Mouse (Mus musculus) heart, embryonic 14.5 days (tissue): ENCODE results near the gene Eps8l3. TPM values are rescaled to one million over a fixed set of nuclear protein-coding genes. Genes with fewer than 3 reads are reported as not detected.

Experiments
- ATAC-seq: fragments of 200-750 bp; cut with Nextera tagmentation; 2 replicates; pipeline ENCODE4 v1.8.0; 2017; ENCODE audit warnings: low read depth, moderate TSS enrichment; ENCODE audit not compliant: insufficient number of reproducible peaks, insufficient read depth, low FRiP score
- H3K27ac ChIP-seq, 2 experiments: fragments of 200-500 bp in 1 of 2; fragments of 300-500 bp in 1 of 2; sonication (generic) in 1 of 2; replicated peaks in 1 of 2; 2 replicates each; pipeline ENCODE4 v1.5.1; 2012 to 2014; ENCODE audit warnings: low read depth in 2 of 2, low read length in 2 of 2, control low read depth in 1 of 2, mild to moderate bottlenecking in 1 of 2, mixed read lengths in 1 of 2; ENCODE audit not compliant: control insufficient read depth in 1 of 2, insufficient read depth in 1 of 2
- H3K27me3 ChIP-seq: fragments of 300-500 bp; sonication (generic); 2 replicates; pipeline ENCODE4 v1.6.1; 2014; ENCODE audit warnings: mild to moderate bottlenecking, low read length, control low read depth; ENCODE audit not compliant: control insufficient read depth, insufficient read depth
- H3K36me3 ChIP-seq: fragments of 300-500 bp; sonication (generic); 2 replicates; pipeline ENCODE4 v1.6.1; 2014; ENCODE audit warnings: mild to moderate bottlenecking, control low read depth, low read length, mixed read lengths; ENCODE audit not compliant: control insufficient read depth, insufficient read depth
- H3K4me1 ChIP-seq, 2 experiments: fragments of 200-500 bp in 1 of 2; fragments of 300-500 bp in 1 of 2; sonication (generic) in 1 of 2; 2 replicates each; pipeline ENCODE4 v1.6.1; 2012 to 2014; ENCODE audit warnings: low read length in 2 of 2, control low read depth in 1 of 2, mixed read lengths in 1 of 2; ENCODE audit not compliant: control insufficient read depth in 2 of 2, insufficient read depth in 2 of 2
- H3K4me2 ChIP-seq: fragments of 300-500 bp; sonication (generic); 2 replicates; pipeline ENCODE4 v1.6.1; 2014; ENCODE audit warnings: mild to moderate bottlenecking, low read length
- H3K4me3 ChIP-seq, 2 experiments: fragments of 200-500 bp in 1 of 2; fragments of 300-500 bp in 1 of 2; sonication (generic) in 1 of 2; 2 replicates each; pipeline ENCODE4 v1.5.1; 2012 to 2014; ENCODE audit warnings: low read length in 2 of 2, mild to moderate bottlenecking in 2 of 2, control low read depth in 1 of 2, low read depth in 1 of 2, moderate library complexity in 1 of 2; ENCODE audit not compliant: control insufficient read depth in 1 of 2, insufficient read depth in 1 of 2
- H3K9ac ChIP-seq: fragments of 300-500 bp; sonication (generic); 2 replicates; pipeline ENCODE4 v1.6.1; 2014; ENCODE audit warnings: mild to moderate bottlenecking, low read length
- H3K9me3 ChIP-seq: fragments of 300-500 bp; sonication (generic); 2 replicates; pipeline ENCODE4 v1.6.1; 2016; ENCODE audit warnings: low read length, control low read depth; ENCODE audit not compliant: control insufficient read depth
- WGBS: fragments of 180-500 bp; shearing (Covaris S2); extraction: QIAGEN DNeasy Blood & Tissue Kit; methylation state at CpG from one replicate; pipeline ENCODE4 v1.1.7; 2014; 5-methylcytosine and 5-hydroxymethylcytosine counted together
- polyA plus RNA-seq: library from polyadenylated mRNA; unstranded; fragments of >200 nt; fragmentation: Nextera tagmentation; extraction: Ambion mirVana; gene quantifications from 2 replicates; pipeline ENCODE4 v1.2.1, GENCODE M21; 2014

Gene Eps8l3
- polyA plus RNA-seq, 1 experiment from 2014 or later: not detected

- no peaks in the 10 kb centered on the region for H3K27me3 ChIP-seq
- no peak for ATAC-seq
- no peak overlapping the region for H3K4me2 ChIP-seq
- 88% methylated on average over 13 of the region's 13 CpGs for WGBS
- H3K9me3 ChIP-seq: no peaks in the 10 kb centered on the region
- H3K9ac ChIP-seq: no peak overlapping the region
- peaks cover 6 to 12% of the 10 kb centered on the region in 2 experiments; a peak in 2 of 4 replicates for H3K4me1 ChIP-seq
- no peak overlapping the region for H3K4me3 ChIP-seq
- H3K27ac ChIP-seq: no peak overlapping the region
- H3K36me3 ChIP-seq: peaks cover 10% of the 10 kb centered on the region
Observed at GRCm38 (mm10) chr3:107898691-107899090, 21.7 kb downstream of the Eps8l3 start.

- H3K9me3 ChIP-seq: no peaks in the 10 kb centered on the region
- no peak overlapping the region for H3K4me2 ChIP-seq
- peaks cover 10% of the 10 kb centered on the region for H3K36me3 ChIP-seq
- H3K27ac ChIP-seq: no peak overlapping the region
- peak overlapping the region; percentile 3; the same call in 1 of the 2 replicates for H3K9ac ChIP-seq
- no peak overlapping the region for H3K4me3 ChIP-seq
- 0 out of 2 replicates have a peak, but pooled peaks cover 2% of the 10 kb centered on the region for H3K27me3 ChIP-seq
- ATAC-seq: no peak
- WGBS: 50% methylated on average over 11 of the region's 11 CpGs
- H3K4me1 ChIP-seq: peaks cover 3 to 9% of the 10 kb centered on the region in 2 experiments; a peak in 2 of 4 replicates
Observed at GRCm38 (mm10) chr3:107900955-107901673, 24.1 kb downstream of the Eps8l3 start.

GRCm38 (mm10) chr3:107905942-107906341 lies 28.9 kb downstream of the Eps8l3 start:
- H3K36me3 ChIP-seq: no peaks in the 10 kb centered on the region
- WGBS: 63% methylated on average over 6 of the region's 6 CpGs
- H3K9ac ChIP-seq: no peak overlapping the region
- H3K27ac ChIP-seq: no peak overlapping the region
- H3K4me1 ChIP-seq: peaks cover 0 to 5% of the 10 kb centered on the region in 2 experiments; a peak in 2 of 4 replicates
- no peak overlapping the region for H3K4me2 ChIP-seq
- H3K9me3 ChIP-seq: no peaks in the 10 kb centered on the region
- H3K4me3 ChIP-seq: no peak overlapping the region
- 0 out of 2 replicates have a peak, but pooled peaks cover 2% of the 10 kb centered on the region for H3K27me3 ChIP-seq
- ATAC-seq: no peak

- 76% methylated on average over 15 of the region's 15 CpGs for WGBS
- H3K4me2 ChIP-seq: no peak overlapping the region
- no peak overlapping the region for H3K4me3 ChIP-seq
- H3K36me3 ChIP-seq: no peaks in the 10 kb centered on the region
- H3K27me3 ChIP-seq: no peaks in the 10 kb centered on the region
- H3K9ac ChIP-seq: no peak overlapping the region
- no peaks in the 10 kb centered on the region for H3K4me1 ChIP-seq
- no peak overlapping the region for H3K27ac ChIP-seq
- no peaks in the 10 kb centered on the region for H3K9me3 ChIP-seq
- no peak for ATAC-seq
Observed at GRCm38 (mm10) chr3:107916674-107917073, 39.6 kb downstream of the Eps8l3 start.

- no peak for ATAC-seq
Observed at GRCm38 (mm10) chr3:107917097-107917496, 40.1 kb downstream of the Eps8l3 start.

GRCm38 (mm10) chr3:107917783-107918408 lies 40.9 kb downstream of the Eps8l3 start:
- WGBS: 54% methylated on average over 7 of the region's 7 CpGs

More at GRCm38 (mm10) chr3:107917097-107917496, 40.1 kb downstream of the Eps8l3 start:
- no peak overlapping the region for H3K4me2 ChIP-seq
- no peaks in the 10 kb centered on the region for H3K27me3 ChIP-seq
- H3K4me3 ChIP-seq: no peak overlapping the region
- 89% methylated on average over 3 of the region's 3 CpGs for WGBS
- H3K36me3 ChIP-seq: no peaks in the 10 kb centered on the region
- H3K9ac ChIP-seq: no peak overlapping the region
- H3K9me3 ChIP-seq: no peaks in the 10 kb centered on the region
- H3K4me1 ChIP-seq: no peaks in the 10 kb centered on the region
- no peak overlapping the region for H3K27ac ChIP-seq

GRCm38 (mm10) chr3:107920348-107920747 lies 43.3 kb downstream of the Eps8l3 start:
- Histone ChIP-seq H3K9ac (no peak overlapping the region), H3K27me3 (no peaks in the 10 kb centered on the region), H3K4me1 (0 out of 4 replicates have a peak, but pooled peaks cover 0 to 2% of the 10 kb centered on the region in 2 experiments), H3K4me3 (no peak overlapping the region), H3K4me2 (no peak overlapping the region), H3K36me3 (no peaks in the 10 kb centered on the region), H3K9me3 (no peaks in the 10 kb centered on the region), H3K27ac (no peak overlapping the region)
- no peak for ATAC-seq
- 85% methylated on average over 5 of the region's 5 CpGs for WGBS

More at GRCm38 (mm10) chr3:107917783-107918408, 40.9 kb downstream of the Eps8l3 start:
- Histone ChIP-seq H3K36me3 (no peaks in the 10 kb centered on the region), H3K9me3 (no peaks in the 10 kb centered on the region), H3K27ac (no peak overlapping the region), H3K4me2 (no peak overlapping the region), H3K4me3 (no peak overlapping the region), H3K4me1 (no peaks in the 10 kb centered on the region), H3K27me3 (no peaks in the 10 kb centered on the region), H3K9ac (no peak overlapping the region)
- no peak for ATAC-seq
